Mouse (Mus musculus) liver, adult 2 months (tissue): ENCODE measurements around the gene Zkscan16.

Source experiments
- CTCF ChIP-seq: fragments of 200-500 bp; IDR thresholded peaks from 2 replicates; pipeline ENCODE4 v1.5.1; 2011; ENCODE audit warnings: low read depth, low read length, control low read depth
- POLR2A ChIP-seq: fragments of 200-500 bp; IDR thresholded peaks from 2 replicates; pipeline ENCODE4 v1.6.1; 2011; ENCODE audit warnings: low read length, control low read depth; ENCODE audit not compliant: insufficient read depth; ENCODE audit errors: extremely low read depth

DNA sequence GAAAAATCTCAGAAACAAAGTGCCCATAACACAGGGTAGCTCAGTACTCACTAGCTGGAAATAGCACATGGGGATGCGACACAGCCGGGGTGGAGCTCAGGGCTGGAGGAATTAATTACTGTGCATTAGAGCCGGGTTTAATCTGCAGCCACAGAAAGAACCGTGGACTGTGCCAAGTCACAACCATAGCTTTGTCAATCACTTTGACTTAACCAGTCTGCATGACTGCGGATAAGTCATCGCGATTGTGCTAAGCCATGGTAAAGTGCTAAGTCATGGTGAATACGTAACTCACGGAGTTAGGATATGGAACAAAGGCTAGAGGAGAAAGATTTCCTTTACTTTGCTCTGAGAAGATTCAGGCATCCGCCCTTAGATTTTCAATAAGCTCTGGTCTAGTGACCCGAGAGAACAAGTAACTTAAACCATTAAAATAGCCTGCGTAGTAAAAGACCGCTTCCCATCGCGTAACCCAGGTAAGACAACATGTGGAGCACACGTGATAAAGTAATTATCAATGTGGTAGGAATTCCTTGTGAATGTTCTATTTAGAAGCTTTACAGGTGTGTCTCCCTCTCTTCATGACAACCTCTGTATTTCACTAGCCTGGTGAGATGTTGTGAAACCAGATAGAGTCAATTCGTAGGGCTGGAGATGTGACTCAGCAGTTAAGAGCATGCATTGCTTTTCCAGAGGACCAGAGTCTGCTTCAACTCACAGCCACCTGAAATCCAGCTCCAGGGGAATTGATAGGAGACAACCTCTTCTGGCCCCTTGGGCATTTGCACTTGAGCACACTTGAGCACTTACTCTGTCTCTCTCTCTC is 47.4 kb downstream of the Zkscan16 start:
- no peak for TF ChIP-seq CTCF
- TF ChIP-seq POLR2A, result no peak
